Comparison of ENCODE assay signal across 15 mouse cellular contexts in genomic region chr10:105753831-105754605, GRCm38 (mm10).
"Had no signal": no experiment of that assay in that cellular context is flagged by ENCODE, and none has a peak within 500 bp of the region (broad histone marks: within the 10 kb centered on the region; RNA-seq: fewer than 3 reads in every experiment).

No protein-coding gene starts in this region.

- H3K4me1 ChIP-seq: limb, embryonic 12.5 days; megakaryocyte, embryonic 14.5 days; midbrain, embryonic 12.5 days; neural tube, embryonic 15.5 days had no signal

- H3K27ac ChIP-seq: kidney, postnatal 0 days; limb, embryonic 12.5 days; liver, embryonic 14.5 days; midbrain, embryonic 12.5 days; neural tube, embryonic 15.5 days; stomach, postnatal 0 days had no signal

- H3K36me3 ChIP-seq: limb, embryonic 12.5 days; midbrain, embryonic 12.5 days; neural tube, embryonic 15.5 days had no signal

- H3K9ac ChIP-seq: limb, embryonic 12.5 days; liver, embryonic 14.5 days; midbrain, embryonic 12.5 days; neural tube, embryonic 15.5 days had no signal

- H3K4me2 ChIP-seq: limb, embryonic 12.5 days; midbrain, embryonic 12.5 days; neural tube, embryonic 15.5 days had no signal

- H3K4me3 ChIP-seq: limb, embryonic 12.5 days; megakaryocyte, embryonic 14.5 days; midbrain, embryonic 12.5 days; myocyte; neural tube, embryonic 15.5 days had no signal

- H3K9me3 ChIP-seq: limb, embryonic 12.5 days; megakaryocyte, embryonic 14.5 days; midbrain, embryonic 12.5 days; neural tube, embryonic 15.5 days had no signal

- DNase-seq: kidney, adult 9 months; kidney, postnatal 36 days; liver; lung, adult 18-20 months; lung, postnatal 36 days; right cerebral cortex, adult 18-20 months; thymus, postnatal 4 days had no signal

- H3K27me3 ChIP-seq: limb, embryonic 12.5 days; megakaryocyte, embryonic 14.5 days; midbrain, embryonic 12.5 days; neural tube, embryonic 15.5 days had no signal
